Mouse (Mus musculus) forebrain, embryonic 16.5 days (tissue): ENCODE data around the gene Cox8a. TPM values are rescaled to one million over a fixed set of nuclear protein-coding genes. Genes with fewer than 3 reads are reported as not detected.

Experiments used
- ATAC-seq: fragments of 200-750 bp; cut with Nextera tagmentation; 2 replicates; pipeline ENCODE4 v1.8.0; 2017; ENCODE audit warnings: mild to moderate bottlenecking, moderate library complexity
- H3K27ac ChIP-seq: fragments of 300-500 bp; sonication (generic); 2 replicates; pipeline ENCODE4 v1.5.1; 2014; ENCODE audit warnings: low read length, control low read depth
- H3K27me3 ChIP-seq: fragments of 300-500 bp; sonication (generic); replicated peaks from 2 replicates; pipeline ENCODE4 v1.6.1; 2014; ENCODE audit warnings: low read length; ENCODE audit not compliant: control insufficient read depth, insufficient read depth
- H3K36me3 ChIP-seq: fragments of 300-500 bp; sonication (generic); 2 replicates; pipeline ENCODE4 v1.6.1; 2014; ENCODE audit not compliant: control insufficient read depth, insufficient read depth
- H3K4me1 ChIP-seq: fragments of 300-500 bp; sonication (generic); replicated peaks from 2 replicates; pipeline ENCODE4 v1.6.1; 2014; ENCODE audit warnings: low read length; ENCODE audit not compliant: control insufficient read depth, insufficient read depth
- H3K4me2 ChIP-seq: fragments of 300-500 bp; sonication (generic); 2 replicates; pipeline ENCODE4 v1.6.1; 2014; ENCODE audit warnings: mild to moderate bottlenecking, low read length, control low read depth
- H3K4me3 ChIP-seq: fragments of 300-500 bp; sonication (generic); replicated peaks from 2 replicates; pipeline ENCODE4 v1.5.1; 2014; ENCODE audit warnings: mild to moderate bottlenecking, low read length, control low read depth
- H3K9ac ChIP-seq: fragments of 300-500 bp; sonication (generic); replicated peaks from 2 replicates; pipeline ENCODE4 v1.6.1; 2014; ENCODE audit warnings: low read depth, low read length, control low read depth
- H3K9me3 ChIP-seq: fragments of 300-500 bp; sonication (generic); 2 replicates; pipeline ENCODE4 v1.6.1; 2016; ENCODE audit warnings: low read length; ENCODE audit not compliant: control insufficient read depth
- WGBS: fragments of 180-500 bp; shearing (Covaris S2); extraction: QIAGEN DNeasy Blood & Tissue Kit; methylation state at CpG from one replicate; pipeline ENCODE4 v1.1.7; 2014; 5-methylcytosine and 5-hydroxymethylcytosine counted together
- polyA plus RNA-seq: library from polyadenylated mRNA; unstranded; fragments of >200 nt; fragmentation: Nextera tagmentation; extraction: Ambion mirVana; gene quantifications from 2 replicates; pipeline ENCODE4 v1.2.1, GENCODE M21; 2015

Gene Cox8a
- polyA plus RNA-seq, 1 experiment from 2014 or later: 602 TPM

- WGBS: 76% methylated on average over 6 of the region's 6 CpGs
Measured at GRCm38 (mm10) chr19:7170916-7171315, 46.5 kb downstream of the Cox8a start.

GRCm38 (mm10) chr19:7168423-7168822, 49.0 kb downstream of the Cox8a start:
- no peak for ATAC-seq
- 33% methylated on average over 2 of the region's 2 CpGs for WGBS

More at GRCm38 (mm10) chr19:7170916-7171315, 46.5 kb downstream of the Cox8a start:
- Histone ChIP-seq H3K36me3 (no peaks in the 10 kb centered on the region), H3K27me3 (no peaks in the 10 kb centered on the region), H3K9ac (no peak overlapping the region), H3K9me3 (no peaks in the 10 kb centered on the region), H3K27ac (no peak overlapping the region), H3K4me1 (peaks cover 28% of the 10 kb centered on the region), H3K4me2 (no peak overlapping the region), H3K4me3 (no peak overlapping the region)
- no peak for ATAC-seq

GRCm38 (mm10) chr19:7166767-7167166, 50.6 kb downstream of the Cox8a start:
- 13% methylated on average over 6 of the region's 6 CpGs for WGBS
- Histone ChIP-seq H3K36me3 (no peaks in the 10 kb centered on the region), H3K27me3 (no peaks in the 10 kb centered on the region), H3K9me3 (no peaks in the 10 kb centered on the region), H3K9ac (no peak overlapping the region), H3K4me2 (no peak overlapping the region), H3K4me3 (no peak overlapping the region), H3K4me1 (peaks cover 41% of the 10 kb centered on the region), H3K27ac (no peak overlapping the region)
- no peak for ATAC-seq

More at GRCm38 (mm10) chr19:7168423-7168822, 49.0 kb downstream of the Cox8a start:
- Histone ChIP-seq H3K9me3 (no peaks in the 10 kb centered on the region), H3K36me3 (no peaks in the 10 kb centered on the region), H3K27ac (no peak overlapping the region), H3K4me2 (no peak overlapping the region), H3K4me1 (peaks cover 46% of the 10 kb centered on the region), H3K9ac (no peak overlapping the region), H3K27me3 (no peaks in the 10 kb centered on the region), H3K4me3 (no peak overlapping the region)

GRCm38 (mm10) chr19:7166200-7166711, 51.2 kb downstream of the Cox8a start:
- Histone ChIP-seq H3K4me3 (peak overlapping the region; percentile 86), H3K4me1 (peaks cover 36% of the 10 kb centered on the region), H3K27ac (no peak overlapping the region; the same call in 1 of the 2 replicates), H3K9me3 (no peaks in the 10 kb centered on the region), H3K4me2 (peak overlapping the region; percentile 89), H3K9ac (peak overlapping the region; percentile 86), H3K27me3 (no peaks in the 10 kb centered on the region), H3K36me3 (no peaks in the 10 kb centered on the region)
- 3% methylated on average over 11 of the region's 15 CpGs for WGBS
- peak; percentile 18 for ATAC-seq

GRCm38 (mm10) chr19:7165509-7166199, 51.8 kb downstream of the Cox8a start:
- Histone ChIP-seq H3K27ac (peak overlapping the region; percentile 58), H3K9me3 (no peaks in the 10 kb centered on the region), H3K9ac (peak overlapping the region; percentile 86), H3K36me3 (no peaks in the 10 kb centered on the region), H3K4me1 (peaks cover 38% of the 10 kb centered on the region), H3K27me3 (no peaks in the 10 kb centered on the region), H3K4me2 (peak overlapping the region; percentile 89), H3K4me3 (peak overlapping the region; percentile 86)
- 0% methylated on average over 40 of the region's 105 CpGs for WGBS
- peak; percentile 43 for ATAC-seq

Other genes starting within 250 kb of the Cox8a start
- gene Ppp1r14b, start 242.6 kb downstream of the Cox8a start, polyA plus RNA-seq: 132 and 140 TPM in 2 replicates
- gene Plcb3, start 241.1 kb downstream of the Cox8a start, polyA plus RNA-seq: 11.5 and 12.3 TPM in 2 replicates
- gene Fkbp2, start 237.1 kb downstream of the Cox8a start, polyA plus RNA-seq: 73.8 and 101 TPM in 2 replicates
- gene Vegfb, start 230.0 kb downstream of the Cox8a start, polyA plus RNA-seq: 42.5 and 44.6 TPM in 2 replicates
- gene Dnajc4, start 225.0 kb downstream of the Cox8a start, polyA plus RNA-seq: 18.3 and 23.3 TPM in 2 replicates
- gene Nudt22, start 221.5 kb downstream of the Cox8a start, polyA plus RNA-seq: 15.5 and 16.0 TPM in 2 replicates
- 12.5 and 17.9 TPM in 2 replicates for gene Trpt1, start 221.5 kb downstream of the Cox8a start, polyA plus RNA-seq
- gene Fermt3, start 198.1 kb downstream of the Cox8a start, polyA plus RNA-seq: 3.3 and 3.8 TPM in 2 replicates
- gene Stip1, start 177.6 kb downstream of the Cox8a start, polyA plus RNA-seq: 246 and 247 TPM in 2 replicates
- gene Macrod1, start 160.8 kb downstream of the Cox8a start, polyA plus RNA-seq: 4.0 and 5.3 TPM in 2 replicates
- 13.8 and 16.1 TPM in 2 replicates for gene Flrt1, start 111.9 kb downstream of the Cox8a start, polyA plus RNA-seq
- gene Otub1, start 11.3 kb downstream of the Cox8a start, polyA plus RNA-seq: 223 and 235 TPM in 2 replicates
- gene Naa40, start 23.6 kb upstream of the Cox8a start, polyA plus RNA-seq: 67.3 and 74.7 TPM in 2 replicates
- 45.8 and 49.2 TPM in 2 replicates for gene Rcor2, start 49.7 kb upstream of the Cox8a start, polyA plus RNA-seq
- gene Mark2, start 124.2 kb upstream of the Cox8a start, polyA plus RNA-seq: 41.2 and 43.8 TPM in 2 replicates
- gene Spindoc, start 165.4 kb upstream of the Cox8a start, polyA plus RNA-seq: 35.8 and 39.4 TPM in 2 replicates
- 22.8 and 25.8 TPM in 2 replicates for gene 2700081O15Rik, start 200.0 kb upstream of the Cox8a start, polyA plus RNA-seq